Mouse (Mus musculus) lung, postnatal 0 days (tissue): ENCODE measurements at regions not wholly inside any gene's neighbourhood (a gene's known extent, or its start where the extent isn't known, plus 50 kb on each side); places are given as distances from the start of the nearest gene placed in this dataset.

Source experiments
- ATAC-seq: fragments of 200-750 bp; cut with Nextera tagmentation; 2 replicates; pipeline ENCODE4 v1.8.0; 2017; ENCODE audit warnings: moderate library complexity
- DNase-seq: peaks from one replicate; pipeline ENCODE4 v3.0.0-alpha.2; 2016; ENCODE audit warnings: low spot score
- H3K27ac ChIP-seq: fragments of 300-500 bp; sonication (generic); 2 replicates; pipeline ENCODE4 v1.5.1; 2014; ENCODE audit warnings: antibody characterized with exemption, mild to moderate bottlenecking, low read length, mixed read lengths
- H3K27me3 ChIP-seq: fragments of 300-500 bp; sonication (generic); replicated peaks from 2 replicates; pipeline ENCODE4 v1.6.1; 2014; ENCODE audit warnings: low read length, mixed read lengths; ENCODE audit not compliant: insufficient read depth
- H3K36me3 ChIP-seq: fragments of 300-500 bp; sonication (generic); 2 replicates; pipeline ENCODE4 v1.6.1; 2014; ENCODE audit warnings: low read length, mixed read lengths; ENCODE audit not compliant: insufficient read depth
- H3K4me1 ChIP-seq: fragments of 300-500 bp; sonication (generic); 2 replicates; pipeline ENCODE4 v1.6.1; 2014; ENCODE audit warnings: antibody characterized with exemption, low read depth, low read length, mixed read lengths; ENCODE audit not compliant: insufficient read depth
- H3K4me2 ChIP-seq: fragments of 300-500 bp; sonication (generic); replicated peaks from 2 replicates; pipeline ENCODE4 v1.6.1; 2014; ENCODE audit warnings: low read depth, mild to moderate bottlenecking, low read length, moderate library complexity, mixed read lengths
- H3K4me3 ChIP-seq: fragments of 300-500 bp; sonication (generic); 2 replicates; pipeline ENCODE4 v1.5.1; 2014; ENCODE audit warnings: low read depth, low read length
- H3K9ac ChIP-seq: fragments of 300-500 bp; sonication (generic); replicated peaks from 2 replicates; pipeline ENCODE4 v1.6.1; 2014; ENCODE audit warnings: low read depth, mild to moderate bottlenecking
- H3K9me3 ChIP-seq: fragments of 300-500 bp; sonication (generic); 2 replicates; pipeline ENCODE4 v1.6.1; 2016; ENCODE audit warnings: low read length, mixed read lengths
- CTCF ChIP-seq: IDR thresholded peaks from 2 replicates; pipeline ENCODE4 v1.5.1; 2016; ENCODE audit warnings: antibody characterized with exemption, mild to moderate bottlenecking
- EP300 ChIP-seq: IDR thresholded peaks from 2 replicates; pipeline ENCODE4 v1.6.1; 2016; ENCODE audit warnings: antibody characterized with exemption, mild to moderate bottlenecking, control low read depth
- WGBS: fragments of 180-500 bp; shearing (Covaris S2); extraction: QIAGEN DNeasy Blood & Tissue Kit; methylation state at CpG from one replicate; pipeline ENCODE4 v1.1.7; 2014; 5-methylcytosine and 5-hydroxymethylcytosine counted together

DNA sequence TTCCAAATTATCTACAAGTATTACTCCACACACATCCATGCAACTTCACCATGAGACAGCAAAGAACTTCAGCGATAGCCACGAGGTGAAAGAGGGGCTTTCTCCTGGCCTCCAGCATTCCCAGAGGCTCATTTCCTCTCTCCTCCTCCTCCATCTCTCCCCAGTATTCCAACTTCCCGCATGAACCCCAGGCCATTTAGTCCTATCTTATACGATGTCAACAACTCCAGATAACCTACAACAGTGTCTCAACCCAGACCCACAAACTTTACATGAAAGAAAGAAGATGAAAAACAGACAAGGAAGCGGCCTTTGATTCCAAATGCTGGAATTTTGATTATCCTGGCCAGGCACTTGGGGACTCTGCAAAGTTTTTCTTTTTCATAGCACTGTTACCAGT is 63.8 kb upstream of the Tspan2 start:
- H3K27me3 ChIP-seq = no peaks in the 10 kb centered on the region
- 53% methylated on average over 5 of the region's 5 CpGs for WGBS
- H3K4me3 ChIP-seq = no peak overlapping the region
- ATAC-seq = no peak
- H3K4me1 ChIP-seq = no peaks in the 10 kb centered on the region
- H3K9me3 ChIP-seq = no peaks in the 10 kb centered on the region
- no peak for TF ChIP-seq CTCF
- TF ChIP-seq EP300 = no peak
- DNase-seq = no peak
- H3K4me2 ChIP-seq = no peak overlapping the region
- H3K36me3 ChIP-seq = no peaks in the 10 kb centered on the region
- no peak overlapping the region for H3K27ac ChIP-seq
- H3K9ac ChIP-seq = no peak overlapping the region

DNA sequence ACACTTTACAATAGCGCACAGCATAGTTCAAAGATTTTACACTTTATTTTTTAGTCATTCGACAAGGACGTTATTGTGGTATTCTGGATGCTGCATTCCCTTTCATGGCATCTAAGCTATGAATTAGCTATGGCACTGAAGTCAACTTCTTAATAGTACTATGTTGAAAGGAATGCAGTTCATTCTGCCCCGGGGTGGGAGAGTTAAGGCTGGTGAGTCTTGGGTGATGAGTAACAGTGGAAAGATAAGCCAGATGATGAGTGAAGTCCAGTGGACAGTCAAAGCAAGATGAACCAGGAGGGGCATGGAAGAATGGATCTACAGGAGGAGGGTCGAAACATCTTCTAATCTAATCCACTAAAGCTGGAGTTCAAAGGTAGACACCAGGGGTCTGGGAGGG is 63.4 kb upstream of the Tspan2 start:
- Histone ChIP-seq H3K27ac (no peak overlapping the region), H3K27me3 (no peaks in the 10 kb centered on the region), H3K36me3 (no peaks in the 10 kb centered on the region), H3K9ac (no peak overlapping the region), H3K4me2 (no peak overlapping the region), H3K4me3 (no peak overlapping the region), H3K9me3 (no peaks in the 10 kb centered on the region), H3K4me1 (no peaks in the 10 kb centered on the region)
- WGBS = 82% methylated on average over 5 of the region's 5 CpGs
- no peak for TF ChIP-seq CTCF
- no peak for TF ChIP-seq EP300
- no peak for DNase-seq
- ATAC-seq = no peak

DNA sequence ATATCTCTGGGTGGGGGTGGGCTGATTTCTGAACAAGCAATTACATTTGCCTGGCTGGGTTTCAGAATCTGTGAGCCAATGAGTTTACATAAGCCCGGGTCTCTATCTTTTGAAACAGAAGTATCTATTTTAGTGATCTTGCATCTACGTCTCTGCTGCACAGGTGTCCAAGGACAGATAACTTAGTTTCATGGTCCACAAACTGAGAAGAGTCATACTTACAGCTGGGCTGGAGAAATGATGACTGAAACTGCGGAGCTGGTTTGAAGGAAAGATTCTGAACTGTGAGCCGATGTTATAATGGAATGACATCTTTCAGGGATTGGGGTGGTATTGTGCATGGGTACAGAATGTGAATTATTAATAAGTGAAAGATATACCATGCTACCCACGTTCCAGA is 60.8 kb upstream of the Tspan2 start:
- Histone ChIP-seq H3K4me3 (no peak overlapping the region), H3K4me2 (no peak overlapping the region), H3K27ac (no peak overlapping the region), H3K4me1 (no peaks in the 10 kb centered on the region), H3K27me3 (no peaks in the 10 kb centered on the region), H3K9ac (no peak overlapping the region), H3K36me3 (no peaks in the 10 kb centered on the region), H3K9me3 (no peaks in the 10 kb centered on the region)
- TF ChIP-seq CTCF (no peak), EP300 (no peak)
- DNase-seq = no peak
- ATAC-seq = no peak
- WGBS = 59% methylated on average over 5 of the region's 5 CpGs

DNA sequence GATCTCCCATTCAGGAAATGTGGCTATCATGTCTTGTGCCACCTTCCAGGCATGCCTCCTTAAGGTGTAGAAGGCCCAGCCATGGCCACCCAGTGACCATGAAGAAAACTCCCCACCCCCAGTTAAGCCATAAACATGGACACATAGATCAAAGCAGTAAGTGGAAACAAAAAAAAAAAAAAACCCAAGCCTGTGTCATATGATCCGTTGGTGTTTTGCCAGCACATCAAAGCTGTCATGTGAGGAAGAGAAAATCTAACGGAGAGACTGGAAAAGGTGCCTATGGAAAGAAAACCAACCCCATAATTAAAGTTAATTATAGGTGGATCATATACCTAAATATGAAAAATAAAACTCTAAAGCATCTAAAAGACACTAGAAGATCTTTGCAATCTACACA is 60.3 kb upstream of the Tspan2 start:
- no peak overlapping the region for H3K27ac ChIP-seq
- H3K4me3 ChIP-seq = no peak overlapping the region
- no peaks in the 10 kb centered on the region for H3K4me1 ChIP-seq
- no peaks in the 10 kb centered on the region for H3K27me3 ChIP-seq
- H3K9me3 ChIP-seq = no peaks in the 10 kb centered on the region
- DNase-seq = no peak
- H3K36me3 ChIP-seq = no peaks in the 10 kb centered on the region
- 35% methylated on average over 2 of the region's 2 CpGs for WGBS
- ATAC-seq = no peak
- H3K9ac ChIP-seq = no peak overlapping the region
- TF ChIP-seq CTCF (no peak), EP300 (no peak)
- H3K4me2 ChIP-seq = no peak overlapping the region

DNA sequence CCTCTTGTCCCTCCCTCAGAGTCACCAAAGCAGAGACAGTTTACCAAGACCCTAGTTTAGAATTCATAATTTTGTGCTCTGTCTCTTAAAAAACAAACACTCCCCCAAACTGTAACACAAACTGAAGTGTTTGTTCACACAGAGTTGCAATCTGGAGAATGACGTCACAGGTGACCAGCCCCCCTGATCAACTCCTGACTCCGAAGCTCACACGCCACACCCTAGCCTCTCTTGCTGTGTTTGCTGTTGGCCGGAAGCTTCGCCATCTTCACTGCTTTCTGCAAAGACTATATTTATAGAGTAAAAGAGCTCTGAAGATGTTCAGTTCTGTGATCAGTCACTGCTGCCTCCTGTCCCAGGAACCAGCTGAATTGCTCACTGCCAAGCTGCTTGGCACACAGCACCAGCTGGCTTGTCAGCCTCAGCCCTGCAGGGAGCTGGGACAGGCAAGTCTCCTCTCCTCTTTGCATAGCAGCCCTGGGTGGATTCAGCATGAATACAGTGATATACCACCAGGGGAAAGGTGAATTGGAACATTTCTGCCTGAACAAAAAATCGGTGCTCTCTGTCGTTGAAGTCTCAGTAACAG is 57.3 kb upstream of the Tspan2 start:
- no peak for TF ChIP-seq EP300
- no peak for TF ChIP-seq CTCF
- Histone ChIP-seq H3K9me3 (no peaks in the 10 kb centered on the region), H3K27ac (no peak overlapping the region), H3K36me3 (no peaks in the 10 kb centered on the region), H3K4me1 (no peaks in the 10 kb centered on the region), H3K27me3 (no peaks in the 10 kb centered on the region), H3K9ac (no peak overlapping the region), H3K4me2 (no peak overlapping the region), H3K4me3 (no peak overlapping the region)
- ATAC-seq = peak; percentile 50; the same call in 1 of the 2 replicates
- 52% methylated on average over 7 of the region's 7 CpGs for WGBS
- DNase-seq = peak; percentile 43

DNA sequence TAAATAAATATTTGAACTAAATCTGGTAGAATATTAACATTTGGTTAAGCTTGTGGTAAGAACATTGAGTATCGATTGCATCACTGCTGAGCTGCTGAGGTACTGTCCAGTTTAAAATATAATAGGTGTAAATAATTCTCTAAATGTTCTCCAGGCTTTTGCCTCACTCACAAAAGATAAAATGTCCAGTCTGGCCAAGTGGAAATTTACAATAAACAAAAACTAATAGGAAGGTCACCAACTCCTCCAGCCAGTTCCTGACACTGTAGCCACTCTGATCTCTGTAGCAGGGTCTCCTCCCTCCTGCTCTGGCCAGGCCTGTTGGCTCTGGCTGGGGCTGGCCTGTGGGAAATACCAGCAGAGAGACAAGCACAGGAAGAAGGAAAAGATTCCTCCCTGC is 55.8 kb upstream of the Tspan2 start:
- Histone ChIP-seq H3K27ac (no peak overlapping the region), H3K9ac (no peak overlapping the region), H3K9me3 (no peaks in the 10 kb centered on the region), H3K4me1 (no peaks in the 10 kb centered on the region), H3K27me3 (no peaks in the 10 kb centered on the region), H3K4me2 (no peak overlapping the region), H3K4me3 (no peak overlapping the region), H3K36me3 (no peaks in the 10 kb centered on the region)
- WGBS = 42% methylated on average over 1 of the region's 1 CpGs
- no peak for TF ChIP-seq CTCF
- no peak for TF ChIP-seq EP300
- DNase-seq = no peak
- ATAC-seq = no peak

DNA sequence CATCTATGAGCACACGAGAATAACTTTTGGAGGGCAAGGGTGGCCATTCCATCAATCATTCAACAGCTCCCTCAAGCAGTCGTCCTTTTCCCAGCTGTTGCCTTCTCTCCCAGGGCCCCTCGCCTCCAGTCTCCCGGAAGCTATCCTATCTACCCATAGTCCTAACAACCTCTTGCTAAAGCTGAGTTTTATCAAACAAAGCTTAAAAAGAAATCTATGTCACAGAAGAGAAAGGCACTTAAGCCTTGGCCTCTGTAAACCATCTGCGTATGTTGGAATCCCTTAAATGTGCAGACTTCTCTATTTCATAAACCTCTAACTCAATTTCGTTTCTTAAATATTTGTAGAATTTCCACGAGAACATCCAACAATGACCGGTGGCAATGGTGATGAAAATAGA is 51.9 kb upstream of the Tspan2 start:
- Histone ChIP-seq H3K4me1 (no peaks in the 10 kb centered on the region), H3K9me3 (no peaks in the 10 kb centered on the region), H3K4me2 (no peak overlapping the region), H3K27ac (no peak overlapping the region), H3K36me3 (no peaks in the 10 kb centered on the region), H3K27me3 (no peaks in the 10 kb centered on the region), H3K4me3 (no peak overlapping the region), H3K9ac (no peak overlapping the region)
- 64% methylated on average over 8 of the region's 8 CpGs for WGBS
- DNase-seq (no peak), ATAC-seq (no peak)
- TF ChIP-seq EP300 (no peak), CTCF (no peak)
